Mouse (Mus musculus): ENCODE results near the gene Elp1.

DNA sequence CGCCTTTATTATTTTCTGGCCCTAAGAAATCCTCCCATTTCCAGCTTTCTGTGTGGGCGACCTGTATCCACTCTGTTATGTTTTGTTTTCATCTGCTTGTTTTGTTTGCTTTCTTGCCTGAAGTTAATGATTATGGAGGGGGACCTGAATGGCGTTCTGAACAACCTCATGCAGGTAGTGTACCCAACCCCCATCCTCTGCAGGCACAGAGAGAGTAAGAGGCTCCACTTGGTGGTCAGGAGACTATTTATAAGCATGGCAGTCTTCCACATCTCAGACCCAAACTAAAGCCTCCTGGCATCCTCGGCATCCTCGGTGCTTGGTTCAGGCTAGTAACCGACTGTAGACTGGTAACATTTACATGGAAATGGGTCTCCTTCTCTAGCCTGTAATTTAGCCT, 79.8 kb downstream of the Elp1 start:
- no peak for TF ChIP-seq EP300 (IDR thresholded peaks at IDR 0.05; ENCODE audit: low read length)
- no peak for TF ChIP-seq ZNF384 (IDR thresholded peaks at IDR 0.05; ENCODE audit: low read depth, low read length)
- TF ChIP-seq HCFC1 (IDR thresholded peaks at IDR 0.05; ENCODE audit: low read depth, low read length) = no peak
- TF ChIP-seq CTCF (conservative IDR thresholded peaks at IDR 0.05 in 1 of 2, IDR thresholded peaks at IDR 0.05 in 1 of 2; ENCODE audit: low read depth in 2 of 2, low read length in 2 of 2) = no peak
- TF ChIP-seq USF1 (IDR thresholded peaks at IDR 0.05; ENCODE audit: low read depth, low read length) = no peak
- TF ChIP-seq POLR2A (IDR thresholded peaks at IDR 0.05; ENCODE audit: low read depth, low read length) = no peak
- TF ChIP-seq MYC (IDR thresholded peaks at IDR 0.05; ENCODE audit: low read depth, low read length) = no peak
- no peak for TF ChIP-seq MEF2A (IDR thresholded peaks at IDR 0.05; ENCODE audit: borderline replicate concordance, low read depth, low read length)
- no peak for TF ChIP-seq SMC3 (IDR thresholded peaks at IDR 0.05; ENCODE audit: low read depth, low read length)
- no peak for TF ChIP-seq RCOR1 (conservative IDR thresholded peaks at IDR 0.05; ENCODE audit: low read depth, low read length)
- no peak for TF ChIP-seq ETS1 (conservative IDR thresholded peaks at IDR 0.05; ENCODE audit: low read depth, low read length)
- no peak for TF ChIP-seq MAX (IDR thresholded peaks at IDR 0.05; ENCODE audit: low read length)
- TF ChIP-seq E2F4 (IDR thresholded peaks at IDR 0.05; ENCODE audit: insufficient replicate concordance, low read depth, low read length) = no peak

All from CH12.LX (cell line).